Mouse (Mus musculus) intestine, embryonic 15.5 days (tissue): ENCODE measurements around the gene Prpf39. TPM values are rescaled to one million over a fixed set of nuclear protein-coding genes. Genes with fewer than 3 reads are reported as not detected.
A peak's percentile ranks its signal among the peaks of the same experiment; 100 is the strongest.

ENCODE experiments used
- ATAC-seq: fragments of 200-750 bp; cut with Nextera tagmentation; 2 replicates; pipeline ENCODE4 v1.8.0; 2017; ENCODE audit warnings: moderate TSS enrichment, moderate library complexity
- H3K27ac ChIP-seq: fragments of 300-500 bp; sonication (generic); 2 replicates; pipeline ENCODE4 v1.5.1; 2015; ENCODE audit warnings: mild to moderate bottlenecking, inconsistent platforms
- H3K27me3 ChIP-seq: fragments of 300-500 bp; sonication (generic); replicated peaks from 2 replicates; pipeline ENCODE4 v1.6.1; 2015; ENCODE audit warnings: inconsistent platforms
- H3K36me3 ChIP-seq: fragments of 300-500 bp; sonication (generic); 2 replicates; pipeline ENCODE4 v1.6.1; 2015; ENCODE audit warnings: inconsistent platforms
- H3K4me1 ChIP-seq: fragments of 300-500 bp; sonication (generic); replicated peaks from 2 replicates; pipeline ENCODE4 v1.6.1; 2015; ENCODE audit warnings: inconsistent platforms
- H3K4me2 ChIP-seq: fragments of 300-500 bp; sonication (generic); replicated peaks from 2 replicates; pipeline ENCODE4 v1.6.1; 2015; ENCODE audit warnings: mild to moderate bottlenecking, inconsistent platforms
- H3K4me3 ChIP-seq: fragments of 300-500 bp; sonication (generic); replicated peaks from 2 replicates; pipeline ENCODE4 v1.5.1; 2015; ENCODE audit warnings: inconsistent platforms
- H3K9ac ChIP-seq: fragments of 300-500 bp; sonication (generic); 2 replicates; pipeline ENCODE4 v1.6.1; 2015; ENCODE audit warnings: inconsistent platforms
- H3K9me3 ChIP-seq: fragments of 300-500 bp; sonication (generic); 2 replicates; pipeline ENCODE4 v1.6.1; 2016; ENCODE audit warnings: inconsistent platforms
- WGBS: fragments of 180-500 bp; shearing (Covaris S2); methylation state at CpG from one replicate; pipeline ENCODE4 v1.1.7; 2015; 5-methylcytosine and 5-hydroxymethylcytosine counted together
- polyA plus RNA-seq: library from polyadenylated mRNA; unstranded; fragments of >200 nt; fragmentation: Nextera tagmentation; extraction: Ambion mirVana; gene quantifications from 2 replicates; pipeline ENCODE4 v1.2.1, GENCODE M21; 2015

Prpf39 gene
- 40.4 and 48.1 TPM in 2 replicates for polyA plus RNA-seq

DNA sequence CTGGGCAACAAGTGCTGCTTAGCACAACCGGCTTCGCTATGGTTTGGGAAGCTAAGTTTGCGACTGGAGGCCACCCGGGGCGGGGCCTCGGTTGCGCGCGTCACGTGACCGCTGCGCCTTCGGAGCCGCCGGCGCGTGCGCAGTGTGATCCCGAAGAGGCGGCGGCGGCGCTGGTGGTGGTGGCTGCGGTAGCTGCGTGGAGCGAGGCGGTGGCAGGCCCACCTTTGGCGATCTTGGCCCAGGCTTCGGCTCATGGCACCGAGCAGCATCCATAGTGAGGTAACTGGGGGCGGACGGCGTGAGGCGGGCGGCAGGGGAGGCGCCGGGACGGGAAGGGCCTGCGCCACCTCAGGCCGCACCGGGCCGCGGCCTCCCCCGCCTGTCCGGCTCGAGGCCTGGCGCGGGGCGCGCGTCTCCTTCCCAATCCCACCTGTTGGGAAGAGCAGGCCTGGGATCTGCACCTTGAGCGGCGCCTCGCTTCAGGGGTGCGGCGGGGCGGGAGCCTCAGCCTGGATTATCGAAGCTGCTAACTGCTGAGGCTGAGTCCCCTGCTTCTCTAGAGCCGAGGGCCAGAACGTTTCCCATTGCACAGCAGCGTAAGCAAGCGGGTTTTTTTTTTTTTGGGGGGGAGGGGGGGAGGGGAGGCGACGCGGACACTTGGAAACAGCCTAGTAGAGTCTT is at the start of gene Prpf39:
Prpf39 (plus strand) TSS at position 144 of the 681 bp plus-strand sequence.
- H3K36me3 ChIP-seq = no peaks in the 10 kb centered on the region
- H3K4me2 ChIP-seq = peak within 1 kb of the TSS; percentile 60
- no peaks in the 10 kb centered on the region for H3K27me3 ChIP-seq
- peak within 1 kb of the TSS; percentile 90 for H3K27ac ChIP-seq
- peaks cover 8% of the 10 kb centered on the region; the same call in 1 of the 2 replicates for H3K4me1 ChIP-seq
- no peaks in the 10 kb centered on the region for H3K9me3 ChIP-seq
- peak within 1 kb of the TSS; percentile 90 for H3K4me3 ChIP-seq
- peak within 1 kb of the TSS; percentile 95 for H3K9ac ChIP-seq
- ATAC-seq = peak; percentile 97
- WGBS = under 1% methylated on average over 64 of the region's 65 CpGs

- no peaks in the 10 kb centered on the region for H3K9me3 ChIP-seq
- no peak overlapping the region for H3K4me3 ChIP-seq
- no peak overlapping the region for H3K4me2 ChIP-seq
- no peak overlapping the region for H3K9ac ChIP-seq
- H3K4me1 ChIP-seq = no peaks in the 10 kb centered on the region
- no peak overlapping the region for H3K27ac ChIP-seq
- H3K36me3 ChIP-seq = peaks cover 2% of the 10 kb centered on the region; the same call in 1 of the 2 replicates
- H3K27me3 ChIP-seq = no peaks in the 10 kb centered on the region
- WGBS = 85% methylated on average over 3 of the region's 3 CpGs
- ATAC-seq = no peak
Observed at GRCm38 (mm10) chr12:65007725-65008124, 28.4 kb upstream of the Prpf39 start.

- 98% methylated on average over 6 of the region's 6 CpGs for WGBS
- no peaks in the 10 kb centered on the region for H3K27me3 ChIP-seq
- H3K4me1 ChIP-seq = no peaks in the 10 kb centered on the region
- no peaks in the 10 kb centered on the region for H3K9me3 ChIP-seq
- no peak for ATAC-seq
- H3K4me2 ChIP-seq = no peak overlapping the region
- H3K36me3 ChIP-seq = no peaks in the 10 kb centered on the region
- no peak overlapping the region for H3K4me3 ChIP-seq
- no peak overlapping the region for H3K27ac ChIP-seq
- H3K9ac ChIP-seq = no peak overlapping the region
Observed at GRCm38 (mm10) chr12:65022842-65023241, 13.3 kb upstream of the Prpf39 start.

GRCm38 (mm10) chr12:65035839-65036189 is 319 bp upstream of the Prpf39 start:
- Histone ChIP-seq H3K36me3 (no peaks in the 10 kb centered on the region), H3K9me3 (no peaks in the 10 kb centered on the region), H3K4me2 (peak overlapping the region; percentile 60), H3K27me3 (no peaks in the 10 kb centered on the region), H3K4me1 (peaks cover 8% of the 10 kb centered on the region; the same call in 1 of the 2 replicates), H3K4me3 (peak overlapping the region; percentile 90), H3K9ac (no peak overlapping the region), H3K27ac (no peak overlapping the region)
- 47% methylated on average over 8 of the region's 8 CpGs for WGBS
- peak; percentile 12 for ATAC-seq

DNA sequence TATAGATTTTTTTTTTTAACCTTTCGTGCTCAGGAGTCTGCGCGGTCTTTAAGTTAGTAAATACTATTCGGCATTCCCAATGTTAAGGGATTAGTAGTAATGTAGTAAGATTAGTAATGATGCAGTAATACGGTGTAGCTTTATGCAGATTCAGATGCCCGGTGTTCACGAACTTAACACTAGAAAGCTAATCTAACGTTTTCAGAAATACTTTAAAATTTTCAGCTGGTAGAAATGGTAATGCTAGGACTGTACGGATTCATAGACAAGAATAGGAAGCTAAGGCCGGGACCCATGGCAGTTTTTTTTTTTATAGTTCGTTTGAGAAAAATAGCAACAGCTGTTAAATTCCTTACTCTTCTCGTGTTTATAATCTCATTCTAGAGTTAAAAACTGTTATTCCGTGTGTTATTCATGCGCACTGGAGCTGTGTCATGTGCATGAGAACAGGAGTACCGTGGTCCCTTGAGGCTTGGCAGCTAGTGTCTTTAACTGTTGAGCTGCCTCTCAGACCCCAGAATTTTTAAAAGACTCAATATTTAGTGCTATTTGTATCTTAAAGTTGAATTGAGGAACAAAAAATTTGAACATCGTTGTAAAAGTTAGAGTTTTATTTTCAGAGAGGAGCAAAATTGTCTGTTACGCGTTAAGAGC is 886 bp downstream of the Prpf39 start:
- H3K4me3 ChIP-seq = peak overlapping the region; percentile 90
- no peak overlapping the region for H3K27ac ChIP-seq
- H3K4me1 ChIP-seq = peaks cover 8% of the 10 kb centered on the region; the same call in 1 of the 2 replicates
- H3K9me3 ChIP-seq = no peaks in the 10 kb centered on the region
- peak overlapping the region; percentile 95 for H3K9ac ChIP-seq
- no peaks in the 10 kb centered on the region for H3K27me3 ChIP-seq
- ATAC-seq = peak; percentile 24
- 11% methylated on average over 18 of the region's 18 CpGs for WGBS
- no peaks in the 10 kb centered on the region for H3K36me3 ChIP-seq
- peak overlapping the region; percentile 60 for H3K4me2 ChIP-seq

DNA sequence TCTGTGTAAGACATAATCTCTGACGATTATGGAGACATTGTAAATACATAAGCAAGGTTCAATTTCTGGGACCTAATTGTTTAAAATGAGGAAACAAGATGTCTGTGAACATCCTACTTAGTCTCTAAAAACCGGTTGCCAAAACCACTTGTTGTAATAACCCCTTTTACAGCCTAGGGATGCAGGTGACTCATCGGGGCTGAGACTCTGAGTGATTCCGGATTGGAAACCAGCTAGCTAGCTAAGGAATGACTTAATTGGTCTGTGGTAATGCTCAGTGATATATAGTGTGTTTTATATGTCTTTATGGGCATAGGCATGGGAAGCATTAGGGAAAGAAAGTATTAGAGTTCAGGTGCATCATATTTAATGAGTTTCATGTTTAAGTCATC is 1.4 kb downstream of the Prpf39 start:
- Histone ChIP-seq H3K36me3 (no peaks in the 10 kb centered on the region), H3K9ac (no peak overlapping the region), H3K9me3 (no peaks in the 10 kb centered on the region), H3K4me3 (peak overlapping the region; percentile 90), H3K27ac (no peak overlapping the region), H3K4me1 (peaks cover 8% of the 10 kb centered on the region; the same call in 1 of the 2 replicates), H3K27me3 (no peaks in the 10 kb centered on the region), H3K4me2 (peak overlapping the region; percentile 60)
- 17% methylated on average over 4 of the region's 4 CpGs for WGBS
- peak; percentile 42; the same call in 1 of the 2 replicates for ATAC-seq

GRCm38 (mm10) chr12:65048799-65049198 is 12.7 kb downstream of the Prpf39 start:
- Histone ChIP-seq H3K27ac (no peak overlapping the region), H3K36me3 (peaks cover 11% of the 10 kb centered on the region; the same call in 1 of the 2 replicates), H3K9me3 (no peaks in the 10 kb centered on the region), H3K9ac (no peak overlapping the region), H3K4me3 (no peak overlapping the region), H3K4me1 (no peaks in the 10 kb centered on the region), H3K27me3 (no peaks in the 10 kb centered on the region), H3K4me2 (no peak overlapping the region)
- ATAC-seq = no peak

DNA sequence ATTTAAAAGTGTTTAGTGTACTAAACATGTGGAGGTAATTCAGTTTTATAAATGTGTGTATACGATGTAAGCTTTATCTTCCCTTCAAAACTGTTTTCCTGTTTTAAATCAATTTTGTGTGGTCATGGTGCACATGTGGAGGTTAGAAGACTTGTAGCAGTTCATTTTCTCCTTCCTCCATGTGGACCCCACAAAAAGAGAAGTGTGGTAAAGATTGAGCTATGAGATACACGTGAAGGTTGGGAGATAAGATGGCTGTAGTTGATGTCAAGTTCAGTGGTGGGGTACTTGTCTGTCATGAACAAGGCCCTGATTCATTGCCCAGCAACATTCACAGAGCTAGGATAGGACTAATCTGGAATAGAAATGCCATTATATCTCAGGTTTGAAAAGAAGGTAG is 22.1 kb downstream of the Prpf39 start:
- Histone ChIP-seq H3K27me3 (no peaks in the 10 kb centered on the region), H3K27ac (no peak overlapping the region), H3K9ac (no peak overlapping the region), H3K36me3 (peaks cover 3% of the 10 kb centered on the region; the same call in 1 of the 2 replicates), H3K4me3 (no peak overlapping the region), H3K4me2 (no peak overlapping the region), H3K9me3 (no peaks in the 10 kb centered on the region), H3K4me1 (no peaks in the 10 kb centered on the region)
- WGBS = 74% methylated on average over 2 of the region's 2 CpGs
- ATAC-seq = no peak

GRCm38 (mm10) chr12:65061082-65061481 is 24.9 kb downstream of the Prpf39 start:
- ATAC-seq = no peak
- no peak overlapping the region for H3K4me3 ChIP-seq
- H3K4me2 ChIP-seq = no peak overlapping the region
- no peak overlapping the region for H3K9ac ChIP-seq
- no peaks in the 10 kb centered on the region for H3K4me1 ChIP-seq
- no peaks in the 10 kb centered on the region for H3K27me3 ChIP-seq
- H3K36me3 ChIP-seq = peaks cover 9% of the 10 kb centered on the region
- H3K9me3 ChIP-seq = no peaks in the 10 kb centered on the region
- H3K27ac ChIP-seq = no peak overlapping the region

GRCm38 (mm10) chr12:65065241-65065640 is 29.1 kb downstream of the Prpf39 start:
- Histone ChIP-seq H3K27me3 (no peaks in the 10 kb centered on the region), H3K9ac (no peak overlapping the region), H3K27ac (no peak overlapping the region), H3K4me3 (no peak overlapping the region), H3K4me2 (no peak overlapping the region), H3K4me1 (no peaks in the 10 kb centered on the region), H3K9me3 (no peaks in the 10 kb centered on the region), H3K36me3 (peaks cover 9% of the 10 kb centered on the region)
- WGBS = 53% methylated on average over 2 of the region's 2 CpGs
- ATAC-seq = no peak

DNA sequence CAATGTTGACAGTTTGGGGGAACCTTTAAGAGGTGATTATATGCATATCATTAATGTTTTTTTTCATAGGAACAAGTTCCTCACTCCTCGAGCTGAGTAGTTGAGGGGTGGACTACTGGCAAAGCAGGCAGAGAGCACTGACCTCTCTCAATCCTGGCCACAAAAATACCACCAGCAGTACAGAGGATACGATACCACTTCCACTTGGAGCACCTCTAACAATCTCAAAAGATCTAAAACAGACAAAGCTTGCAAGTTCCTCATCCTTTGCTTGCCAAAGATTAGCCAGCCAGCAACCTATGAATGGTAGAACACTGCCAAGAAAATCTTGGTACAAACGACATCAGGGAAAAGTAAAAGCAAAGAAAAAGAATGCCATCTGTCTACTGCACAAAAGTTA is 30.1 kb downstream of the Prpf39 start:
- H3K4me3 ChIP-seq = no peak overlapping the region
- no peak for ATAC-seq
- peaks cover 6% of the 10 kb centered on the region for H3K36me3 ChIP-seq
- no peak overlapping the region for H3K9ac ChIP-seq
- H3K9me3 ChIP-seq = no peaks in the 10 kb centered on the region
- no peaks in the 10 kb centered on the region for H3K27me3 ChIP-seq
- H3K4me1 ChIP-seq = no peaks in the 10 kb centered on the region
- WGBS = 55% methylated on average over 3 of the region's 3 CpGs
- H3K27ac ChIP-seq = no peak overlapping the region
- no peak overlapping the region for H3K4me2 ChIP-seq

DNA sequence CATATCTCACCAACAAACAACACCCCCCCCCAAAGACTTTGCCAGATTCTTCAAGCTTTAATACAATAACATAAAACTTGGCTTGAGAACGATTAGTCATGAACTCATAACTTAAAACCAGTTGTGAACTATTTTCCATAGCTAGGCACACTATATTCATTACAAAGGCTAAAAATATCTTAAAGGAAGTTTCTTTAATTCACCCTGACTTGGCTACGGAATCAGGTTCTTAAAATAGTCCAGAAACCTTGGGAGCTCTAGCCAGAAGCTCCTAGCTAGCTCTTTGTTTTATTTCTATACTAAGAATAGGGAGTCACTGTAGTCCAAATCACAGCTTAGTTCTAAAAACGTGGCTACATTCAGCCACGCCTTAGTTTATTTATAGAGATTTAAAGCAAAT is 32.3 kb downstream of the Prpf39 start:
- 63% methylated on average over 4 of the region's 4 CpGs for WGBS
- Histone ChIP-seq H3K9ac (no peak overlapping the region), H3K4me2 (no peak overlapping the region), H3K36me3 (peaks cover 4% of the 10 kb centered on the region), H3K27ac (no peak overlapping the region), H3K9me3 (no peaks in the 10 kb centered on the region), H3K27me3 (no peaks in the 10 kb centered on the region), H3K4me1 (no peaks in the 10 kb centered on the region), H3K4me3 (no peak overlapping the region)
- ATAC-seq = no peak
